Mouse (Mus musculus): ENCODE results near the gene Pofut1.

The Pofut1 gene

GRCm38 (mm10) chr2:153290938-153291928, 49.9 kb downstream of the Pofut1 start, which contains the start of gene Kif3b:
Gene Kif3b, plus strand, starts transcription at chr2:153291413.
- peak; percentile 83 to 87 for DNase-seq (ENCODE audit: low spot score in 2 of 2)

DNA sequence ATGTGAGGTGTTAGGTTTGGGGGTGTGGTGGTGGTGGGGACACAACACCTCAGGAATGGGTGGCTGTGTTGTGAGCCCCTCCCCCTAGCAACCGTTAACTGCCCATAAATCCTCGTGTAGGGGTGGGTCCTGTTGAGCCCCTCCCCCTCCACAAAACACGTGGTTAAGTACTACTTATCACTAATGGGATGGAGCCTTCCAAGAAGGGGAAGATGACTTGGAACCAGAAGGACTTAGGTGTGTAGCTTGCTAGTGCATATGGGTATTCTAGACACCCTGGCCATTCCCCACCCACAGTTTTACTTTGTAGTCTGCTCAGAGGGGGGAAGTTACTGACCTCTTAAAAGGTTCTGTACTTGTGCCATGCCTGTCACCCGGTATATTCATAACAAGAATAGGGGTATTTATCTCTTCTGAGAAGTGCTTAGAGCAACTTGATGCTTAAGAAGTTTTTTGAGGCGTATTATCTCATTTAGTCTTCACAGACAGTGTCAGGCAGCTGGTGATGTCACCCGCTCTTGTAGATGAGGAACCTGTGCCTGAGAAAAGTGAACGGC, 51.0 kb downstream of the Pofut1 start:
- DNase-seq (ENCODE audit: low spot score in 2 of 2) = no peak

- no peak for DNase-seq (ENCODE audit: low spot score in 2 of 2)
These were observed 53.9 kb downstream of the Pofut1 start for GRCm38 (mm10) chr2:153295196-153295595.

DNA sequence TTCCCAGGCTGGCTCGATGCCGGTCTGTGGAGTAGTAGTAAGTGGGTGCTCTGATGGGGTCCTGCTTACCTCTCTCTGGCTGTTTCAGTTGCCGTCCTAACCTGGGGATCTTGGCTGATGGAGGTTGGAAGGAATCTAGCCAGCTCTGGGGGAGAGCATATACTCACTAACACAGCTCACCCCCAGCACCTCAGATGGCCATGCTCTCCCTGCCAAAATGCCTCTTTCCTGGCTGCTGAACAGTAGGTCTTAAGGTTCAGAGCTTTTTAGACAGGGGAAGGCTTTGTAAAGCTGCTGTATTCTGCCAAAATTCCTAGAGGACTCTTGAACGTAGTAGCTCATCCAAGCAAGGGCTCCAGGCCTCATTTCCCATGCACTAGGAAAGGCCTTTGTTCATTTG, 56.4 kb downstream of the Pofut1 start:
- no peak for DNase-seq (ENCODE audit: low spot score in 2 of 2)

DNA sequence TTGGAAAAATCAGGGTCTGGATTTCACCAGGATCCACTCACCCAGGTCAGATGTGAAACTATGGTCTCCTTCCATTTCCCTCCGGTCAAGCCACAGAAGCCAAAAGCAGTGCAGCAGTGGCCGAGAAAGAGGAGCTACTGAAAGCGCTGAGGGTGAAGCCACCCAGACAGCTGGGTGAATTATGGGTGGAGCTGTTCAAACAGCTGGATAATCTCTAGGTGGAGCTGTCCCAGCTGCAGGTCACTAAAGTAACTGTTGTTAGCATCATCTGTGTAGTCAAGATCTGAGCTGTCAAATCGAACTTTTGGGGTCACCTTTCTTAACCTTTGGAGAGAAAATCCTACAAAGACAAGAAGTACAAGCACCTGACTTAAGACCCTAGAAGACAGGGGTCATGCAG, 57.1 kb downstream of the Pofut1 start:
- DNase-seq (ENCODE audit: low spot score in 2 of 2) = no peak

DNA sequence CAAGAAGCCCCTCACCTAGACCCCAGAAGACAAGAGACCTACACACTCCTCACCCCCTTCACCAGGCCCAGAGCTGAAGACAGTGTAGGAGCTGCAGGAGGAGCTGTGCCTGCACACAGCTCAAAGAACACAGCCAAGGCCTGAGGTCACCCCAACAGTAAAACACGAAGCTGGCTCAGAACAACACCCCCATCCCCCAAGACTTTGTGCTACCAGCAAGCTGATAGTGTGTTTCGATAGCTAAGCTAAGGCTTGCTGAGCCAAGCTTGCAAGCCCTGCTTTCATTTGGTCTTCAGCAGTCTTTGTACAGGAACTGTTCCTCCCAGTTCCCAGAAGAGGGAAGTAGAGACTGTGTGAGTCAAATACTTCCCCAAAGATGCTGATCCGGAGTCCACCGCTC, 57.5 kb downstream of the Pofut1 start:
- DNase-seq (ENCODE audit: low spot score in 2 of 2) = no peak

- no peak for DNase-seq (ENCODE audit: low spot score in 2 of 2)
These were observed 59.8 kb downstream of the Pofut1 start for GRCm38 (mm10) chr2:153301123-153301522.

DNA sequence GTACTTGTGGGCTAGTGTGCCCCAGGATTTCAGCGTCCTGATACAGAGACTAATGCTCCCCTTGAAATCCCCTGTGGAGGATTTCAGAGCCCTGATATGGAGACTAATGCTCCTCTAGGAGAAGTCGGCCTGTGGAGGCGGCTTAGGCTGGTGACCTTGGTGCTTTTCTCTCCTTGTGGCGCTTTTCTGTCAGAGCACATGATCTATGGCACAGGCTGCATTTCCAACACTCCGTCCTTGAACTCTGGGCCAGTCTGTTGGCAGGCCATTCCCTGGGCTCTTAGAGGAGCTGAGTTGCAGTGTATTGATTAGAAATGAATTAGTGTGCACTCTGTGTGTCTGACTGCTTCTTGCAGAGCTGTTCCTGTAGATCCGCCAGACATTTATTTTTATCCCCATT, 63.9 kb downstream of the Pofut1 start:
- no peak for DNase-seq (ENCODE audit: low spot score in 2 of 2)

- DNase-seq (ENCODE audit: low spot score in 2 of 2) = no peak
These were observed 67.3 kb downstream of the Pofut1 start for GRCm38 (mm10) chr2:153308586-153308985.

GRCm38 (mm10) chr2:153309106-153309505, 67.8 kb downstream of the Pofut1 start:
- no peak for DNase-seq (ENCODE audit: low spot score in 2 of 2)

GRCm38 (mm10) chr2:153310228-153310627, 68.9 kb downstream of the Pofut1 start:
- DNase-seq (ENCODE audit: low spot score in 2 of 2) = no peak

GRCm38 (mm10) chr2:153312884-153313283, 71.6 kb downstream of the Pofut1 start:
- no peak for DNase-seq (ENCODE audit: low spot score in 2 of 2)

DNA sequence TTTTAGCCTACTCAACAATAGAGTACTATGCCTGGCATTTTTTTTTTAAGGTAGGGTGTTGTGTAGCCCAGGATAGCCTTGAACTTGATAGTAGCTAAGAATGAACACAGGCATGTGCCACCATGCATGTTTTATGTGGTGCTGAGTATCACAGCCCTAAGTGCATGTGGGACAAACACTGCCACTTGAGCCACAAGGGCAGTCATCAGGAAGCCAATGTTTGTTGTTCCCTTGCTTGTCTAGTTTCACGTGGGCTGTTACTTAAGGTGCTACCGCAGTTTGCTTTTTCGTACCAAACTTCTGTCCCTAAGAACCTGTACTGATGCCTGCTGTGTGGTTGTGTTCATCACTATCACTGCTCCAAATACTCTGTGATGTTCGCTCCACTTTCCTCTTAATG, 77.1 kb downstream of the Pofut1 start:
- DNase-seq (ENCODE audit: low spot score in 2 of 2) = no peak

DNA sequence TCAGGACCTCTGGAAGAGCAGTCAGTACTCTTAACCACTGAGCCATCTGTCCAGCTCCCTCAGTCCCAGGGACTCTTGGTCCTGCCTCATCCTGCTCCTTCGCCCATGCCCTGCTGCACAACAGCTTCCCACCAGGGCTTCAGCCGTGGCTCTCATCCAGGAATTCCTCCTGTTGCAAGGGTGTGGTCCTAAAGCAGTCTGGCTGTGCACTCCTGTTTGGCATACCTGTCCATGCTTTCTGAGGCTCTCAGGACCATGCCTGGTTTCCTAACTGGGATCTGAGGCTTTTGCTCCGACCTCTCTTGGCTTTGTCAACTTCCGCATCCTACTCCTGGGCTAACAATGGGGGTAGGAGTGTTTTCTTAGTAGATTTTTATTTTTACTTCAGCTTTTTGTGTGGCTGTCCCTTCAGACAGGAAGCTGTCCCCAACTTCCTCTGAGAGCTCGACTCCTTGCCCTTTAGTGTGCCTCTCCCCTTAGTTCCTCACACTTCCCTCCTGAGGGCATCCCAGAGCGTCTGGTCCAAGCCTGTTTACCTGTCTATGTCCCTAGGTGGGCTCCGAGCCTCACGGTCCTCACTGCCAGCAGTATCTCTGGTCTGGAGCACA, 77.8 kb downstream of the Pofut1 start:
- no peak for DNase-seq (ENCODE audit: low spot score in 2 of 2)

Measured in right cerebral cortex, postnatal 36 days (tissue).